Mouse (Mus musculus): ENCODE data around the gene Dgkg. TPM values are rescaled to one million over a fixed set of nuclear protein-coding genes. Genes with fewer than 3 reads are reported as not detected.

Dgkg gene
- polyA plus RNA-seq, 1 experiment from 2014 or later = 1.3 TPM

Small RNA genes lying within 50 kb of the gene (microRNA-seq; reads per million reads assigned to microRNA genes)
- gene Mir6362 (not detected), gene Mir8095 (not detected)

Other genes starting within 250 kb of the Dgkg start
- 14.5 and 15.0 TPM in 2 replicates for gene Etv5, start 217.5 kb downstream of the Dgkg start, polyA plus RNA-seq (2015; fragmentation: Nextera tagmentation; extraction: Ambion mirVana)
- not detected in 2 replicates for gene Crygs, start 154.4 kb upstream of the Dgkg start, polyA plus RNA-seq (2015; fragmentation: Nextera tagmentation; extraction: Ambion mirVana)
- 26.5 and 28.6 TPM in 2 replicates for gene Tbccd1, start 200.4 kb upstream of the Dgkg start, polyA plus RNA-seq (2015; fragmentation: Nextera tagmentation; extraction: Ambion mirVana)
- 82.1 and 83.9 TPM in 2 replicates for gene Dnajb11, start 200.6 kb upstream of the Dgkg start, polyA plus RNA-seq (2015; fragmentation: Nextera tagmentation; extraction: Ambion mirVana)
- gene Ahsg, start 234.1 kb upstream of the Dgkg start, polyA plus RNA-seq (2015; fragmentation: Nextera tagmentation; extraction: Ambion mirVana) = 1.5 TPM in 1 of 2 replicates, not detected in the other